Mouse (Mus musculus) embryo, embryonic 9.5 days (tissue): ENCODE data around the gene Olfm1.

Experiments
- DNase-seq: peaks from one replicate; pipeline ENCODE4 v3.0.0-alpha.2; 2017; ENCODE audit errors: extremely low spot score

The Olfm1 gene

DNA sequence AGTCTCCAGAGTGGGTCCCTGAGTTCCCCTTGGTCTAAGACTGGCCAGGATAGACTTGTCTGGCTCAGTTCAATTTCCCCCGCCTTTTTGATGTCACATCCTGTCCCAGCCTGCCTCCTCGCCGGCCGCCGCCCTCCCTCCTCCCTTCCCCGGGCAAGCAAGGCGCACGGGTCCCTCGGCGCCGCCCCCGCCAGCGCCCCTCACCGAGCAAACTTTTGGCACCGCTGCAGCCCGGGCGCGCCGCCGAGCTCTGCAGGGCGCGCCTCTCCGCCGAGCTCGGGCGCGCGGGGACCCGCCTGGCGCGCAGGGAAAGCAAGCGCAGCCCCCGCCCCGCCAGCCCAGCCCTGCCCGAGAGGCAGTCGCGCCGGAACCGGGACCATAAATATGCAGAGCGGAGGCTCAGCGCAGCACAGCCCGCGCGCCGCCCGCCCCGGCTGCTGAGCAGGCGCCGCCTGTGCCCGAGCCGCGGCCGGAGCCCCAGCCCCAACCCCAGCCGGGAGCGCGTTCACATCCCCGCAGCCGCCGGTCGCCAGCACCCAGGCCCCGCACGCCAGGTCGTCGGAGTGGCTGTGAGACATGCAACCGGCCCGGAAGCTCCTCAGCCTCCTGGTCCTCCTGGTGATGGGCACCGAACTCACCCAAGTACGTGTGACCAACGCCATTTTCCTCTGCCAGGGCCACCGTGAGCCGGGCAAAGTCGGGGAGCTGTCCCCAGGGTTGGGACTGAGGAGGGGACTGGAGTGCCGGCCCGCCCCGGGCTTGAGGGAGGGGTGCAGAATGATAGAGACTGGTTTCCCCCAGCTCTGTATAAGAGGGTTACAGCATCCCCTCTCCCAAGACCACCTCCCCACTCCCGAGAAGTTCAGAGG lies at the start of gene Olfm1:
TSS of gene Olfm1 (plus strand) at position 172 of the 869 bp plus-strand sequence.
- DNase-seq: peak; percentile 78

- DNase-seq: no peak
Observed at GRCm38 (mm10) chr2:28143417-28144045, 49.3 kb upstream of the Olfm1 start.

DNA sequence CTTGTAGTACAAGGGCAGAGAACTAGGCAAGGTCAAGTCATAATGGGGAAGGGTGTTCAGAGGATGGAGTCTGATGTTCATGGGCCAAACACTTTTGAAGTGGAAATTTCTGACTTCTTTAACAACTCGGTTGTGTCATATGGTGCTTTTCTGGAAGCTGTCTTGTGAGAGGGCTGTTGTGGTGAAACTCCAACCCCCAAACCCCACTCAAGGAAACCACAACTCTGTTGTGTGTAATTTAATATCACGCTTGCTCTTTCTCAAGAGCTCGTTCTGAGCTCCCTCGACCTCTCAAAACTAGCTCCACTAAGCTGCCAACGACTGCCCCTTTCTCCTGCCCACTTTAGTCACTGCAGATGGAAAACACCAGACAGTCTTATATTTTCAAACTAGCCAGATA lies 47.1 kb upstream of the Olfm1 start:
- no peak for DNase-seq

DNA sequence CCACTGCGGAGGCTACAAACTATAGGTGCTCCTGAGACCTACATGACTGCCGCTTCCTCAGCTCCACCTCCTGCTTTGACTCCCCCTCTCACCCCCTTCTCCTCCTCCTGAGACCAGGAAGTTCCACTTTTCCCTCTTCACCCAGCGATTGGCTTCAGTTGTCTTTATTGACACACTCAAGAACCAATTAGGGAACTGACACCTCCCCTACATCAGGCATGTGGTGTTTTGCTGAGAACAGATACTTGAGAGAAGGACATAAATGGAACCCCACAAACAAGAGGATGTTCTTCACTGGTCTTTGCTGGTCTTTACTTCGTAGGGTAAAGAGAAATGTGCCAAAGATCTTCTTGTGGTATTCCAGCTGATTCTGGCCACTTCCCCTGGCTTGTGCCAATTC lies 46.6 kb upstream of the Olfm1 start:
- no peak for DNase-seq

DNA sequence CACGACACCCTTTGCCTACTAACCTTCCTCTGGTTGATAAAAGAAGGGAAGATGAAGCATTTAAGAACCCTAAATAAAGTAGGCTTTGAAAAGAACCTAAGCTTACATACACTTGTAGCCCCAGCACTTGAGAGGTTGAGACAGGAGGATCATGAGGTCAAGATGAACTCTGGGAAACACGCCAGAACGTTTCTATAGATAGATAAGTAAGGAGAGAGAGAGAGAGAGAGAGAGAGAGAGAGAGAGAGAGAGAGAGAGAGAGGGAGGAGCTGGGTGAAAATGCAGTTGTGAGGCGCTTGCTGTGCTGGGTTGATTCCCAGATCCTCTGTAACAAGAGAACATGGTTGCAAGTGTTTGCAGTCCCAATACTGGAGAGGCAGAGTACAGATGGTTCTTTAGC lies 46.1 kb upstream of the Olfm1 start:
- DNase-seq: no peak

GRCm38 (mm10) chr2:28147248-28147794 lies 45.5 kb upstream of the Olfm1 start:
- no peak for DNase-seq

DNA sequence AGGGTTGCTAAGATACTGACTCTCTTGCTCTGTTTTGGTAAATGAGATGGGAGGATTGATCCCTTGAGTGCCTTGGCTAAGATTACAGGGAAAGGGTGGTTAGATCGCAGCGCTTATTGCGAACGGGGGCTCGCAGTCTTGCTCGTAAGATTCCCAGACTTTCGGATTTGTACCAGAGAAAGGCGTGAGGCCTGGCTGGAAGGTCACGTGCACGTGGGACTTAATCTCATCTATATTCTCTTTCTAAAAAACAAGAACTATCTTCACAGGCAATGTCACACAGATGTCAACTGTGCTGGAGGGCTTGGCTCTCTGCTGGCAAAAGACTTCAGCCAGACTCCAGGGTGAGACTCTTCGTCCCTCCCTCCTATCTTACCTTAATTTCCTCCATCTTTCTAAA lies 43.1 kb upstream of the Olfm1 start:
- DNase-seq: no peak

GRCm38 (mm10) chr2:28160568-28160967 lies 32.2 kb upstream of the Olfm1 start:
- no peak for DNase-seq

DNA sequence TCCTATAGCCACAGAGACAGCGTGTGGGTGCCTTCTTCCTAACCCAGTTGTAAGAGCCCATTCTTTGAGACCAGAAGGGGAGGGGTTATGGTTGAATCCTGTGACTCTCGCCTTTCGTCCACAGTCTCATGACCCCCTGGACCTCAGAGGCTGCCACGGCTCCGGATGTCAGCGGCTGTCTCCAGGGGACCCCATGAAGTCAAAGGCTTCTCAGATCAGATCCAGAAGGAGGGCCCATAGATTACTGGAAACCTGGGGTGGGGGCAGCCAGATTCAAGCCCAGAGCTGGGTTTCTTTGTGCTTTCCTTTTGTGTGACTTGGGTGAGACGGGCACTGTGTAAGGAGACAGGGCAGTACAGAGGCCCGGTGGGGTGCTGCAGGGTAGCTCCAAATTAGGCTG lies 27.2 kb upstream of the Olfm1 start:
- no peak for DNase-seq

DNA sequence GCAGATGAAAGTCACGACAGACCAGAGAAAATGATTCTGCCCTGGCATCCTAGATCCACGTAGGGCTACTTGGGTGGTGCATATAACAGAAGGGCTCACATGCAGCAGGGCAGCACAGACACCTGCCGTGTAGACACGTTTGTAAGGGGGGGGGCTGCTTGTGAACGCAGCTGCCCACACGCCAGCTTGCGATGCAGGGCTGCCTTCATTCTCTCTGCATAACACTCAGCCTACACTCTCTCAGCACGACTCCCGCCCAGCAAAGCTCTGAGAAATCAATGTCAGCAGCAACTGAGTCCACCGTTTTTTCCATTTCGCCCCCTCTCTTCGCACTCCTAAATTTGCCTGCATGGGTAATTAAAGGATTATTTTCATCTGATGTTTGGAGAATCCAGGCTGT lies 23.5 kb upstream of the Olfm1 start:
- DNase-seq: no peak

DNA sequence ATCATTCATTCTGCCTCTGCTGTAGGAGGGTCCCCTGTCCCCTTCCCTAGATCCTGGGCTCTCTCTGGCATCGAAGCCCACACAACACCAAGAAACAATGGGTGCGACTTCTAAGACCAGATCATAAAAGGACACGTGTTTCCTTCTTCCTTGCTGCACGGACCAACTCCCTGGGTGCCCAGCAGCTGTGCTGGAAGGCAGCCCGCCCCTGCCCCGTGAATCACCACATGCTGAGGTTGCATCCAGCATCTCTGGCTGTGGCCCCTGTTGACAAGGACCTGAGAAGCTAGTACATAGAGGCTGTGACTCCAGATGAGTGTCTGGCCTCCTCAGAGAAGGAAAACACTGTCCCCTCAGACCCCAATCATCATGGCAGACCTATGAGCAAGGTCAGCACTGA lies 20.8 kb upstream of the Olfm1 start:
- no peak for DNase-seq

DNA sequence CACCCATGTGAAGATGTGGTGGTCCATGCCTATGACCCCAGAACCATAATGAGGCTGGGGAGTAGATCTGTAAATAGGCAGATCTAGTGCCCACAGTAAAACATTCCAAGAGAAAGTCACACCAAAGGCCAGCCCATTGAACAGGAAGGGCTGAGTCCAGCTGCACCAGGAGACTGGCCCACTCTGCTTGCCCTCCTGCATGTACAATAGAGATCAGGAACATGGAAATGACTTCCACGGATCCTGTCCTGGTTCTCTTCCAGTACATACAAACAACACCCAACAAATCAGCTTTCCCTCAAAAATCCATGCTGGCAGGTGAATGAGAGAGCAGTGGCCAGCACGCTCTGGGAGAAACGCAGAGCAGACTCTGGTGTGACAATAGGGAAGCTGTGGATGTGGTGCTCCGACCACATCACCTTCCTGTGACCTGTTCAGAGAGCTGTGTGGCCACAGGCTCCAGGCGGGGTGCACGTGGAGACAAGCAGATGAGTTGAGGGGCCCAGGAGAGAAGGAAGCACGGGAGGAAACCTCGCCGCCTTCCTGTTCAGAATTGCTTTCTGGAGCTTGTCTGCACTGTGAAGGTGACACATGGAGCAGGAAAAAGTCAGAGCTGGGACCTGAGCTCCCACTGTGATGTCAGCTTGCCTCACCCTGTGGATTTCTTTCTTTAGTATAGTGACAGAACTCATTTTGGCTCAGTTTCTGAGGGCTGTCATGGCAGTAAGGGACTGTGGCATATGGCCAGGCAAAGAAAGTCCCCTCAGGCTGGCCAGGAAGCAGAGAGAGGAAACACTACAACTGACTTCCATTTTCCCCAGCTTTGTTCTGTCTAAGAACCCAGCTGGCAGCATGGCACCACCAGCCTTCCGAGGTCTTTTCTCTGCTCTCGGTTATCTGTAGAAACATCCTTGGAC lies 19.3 kb upstream of the Olfm1 start:
- no peak for DNase-seq

- DNase-seq: no peak
Observed at GRCm38 (mm10) chr2:28174441-28174840, 18.4 kb upstream of the Olfm1 start.

- no peak for DNase-seq
Observed at GRCm38 (mm10) chr2:28178600-28178999, 14.2 kb upstream of the Olfm1 start.

GRCm38 (mm10) chr2:28180053-28180452 lies 12.7 kb upstream of the Olfm1 start:
- no peak for DNase-seq

- DNase-seq: no peak
Observed at GRCm38 (mm10) chr2:28188398-28188944, 4.3 kb upstream of the Olfm1 start.

- no peak for DNase-seq
Observed at GRCm38 (mm10) chr2:28193690-28194087, 897 bp downstream of the Olfm1 start.

- peak; percentile 48 for DNase-seq
Observed at GRCm38 (mm10) chr2:28194962-28195617, 2.3 kb downstream of the Olfm1 start.

DNA sequence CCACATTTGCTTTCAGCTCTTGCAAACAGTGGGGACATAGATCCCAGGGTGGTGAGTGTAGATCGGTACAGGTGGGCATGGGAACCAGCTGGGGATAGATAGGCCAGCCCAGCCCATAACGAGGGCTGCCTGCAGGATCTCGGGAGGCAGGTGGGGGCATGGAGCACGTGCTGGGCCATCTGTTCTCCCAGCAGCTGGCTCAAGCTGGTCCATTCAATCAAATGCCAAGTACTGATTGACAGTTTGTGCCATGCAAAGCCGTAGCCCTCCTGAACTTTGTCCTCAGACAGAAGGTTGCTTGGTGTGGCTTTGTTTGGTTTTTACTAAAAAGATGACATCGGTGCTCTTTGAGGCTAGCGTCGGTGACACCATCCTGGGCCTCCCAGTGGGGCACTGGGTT lies 2.9 kb downstream of the Olfm1 start:
- DNase-seq: no peak

- DNase-seq: no peak
Observed at GRCm38 (mm10) chr2:28201441-28201841, 8.6 kb downstream of the Olfm1 start.

GRCm38 (mm10) chr2:28204167-28204566 lies 11.4 kb downstream of the Olfm1 start:
- peak; percentile 89 for DNase-seq
